Mouse (Mus musculus): ENCODE data around the gene Kcnj5.

Gene Kcnj5

DNA sequence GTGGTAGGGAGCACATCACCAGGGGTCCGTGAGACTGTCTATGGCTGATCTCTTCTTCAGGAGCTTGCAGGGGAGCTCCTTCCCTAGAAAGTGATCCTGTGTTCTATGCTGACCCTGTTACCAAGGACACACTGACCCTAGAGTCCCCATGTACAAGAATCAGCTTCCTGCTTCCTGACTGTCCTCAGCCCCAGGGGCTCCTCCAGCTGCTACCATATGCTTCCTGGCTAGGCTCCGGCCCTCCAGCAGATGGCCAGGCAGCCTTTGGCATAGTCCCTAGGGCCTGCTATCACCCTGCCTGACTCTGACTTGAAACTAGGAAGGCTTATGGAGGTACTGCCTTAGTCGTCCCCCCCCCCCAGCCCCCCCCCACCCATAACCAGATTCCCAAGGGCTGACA is 24.0 kb downstream of the Kcnj5 start:
- no peak for DNase-seq (ENCODE audit: low read depth, low spot score)

GRCm38 (mm10) chr9:32315999-32316398 is 28.2 kb downstream of the Kcnj5 start:
- DNase-seq (ENCODE audit: low read depth, low spot score): no peak

- no peak for DNase-seq (ENCODE audit: low read depth, low spot score)
These were observed 30.1 kb downstream of the Kcnj5 start for GRCm38 (mm10) chr9:32314071-32314470.

DNA sequence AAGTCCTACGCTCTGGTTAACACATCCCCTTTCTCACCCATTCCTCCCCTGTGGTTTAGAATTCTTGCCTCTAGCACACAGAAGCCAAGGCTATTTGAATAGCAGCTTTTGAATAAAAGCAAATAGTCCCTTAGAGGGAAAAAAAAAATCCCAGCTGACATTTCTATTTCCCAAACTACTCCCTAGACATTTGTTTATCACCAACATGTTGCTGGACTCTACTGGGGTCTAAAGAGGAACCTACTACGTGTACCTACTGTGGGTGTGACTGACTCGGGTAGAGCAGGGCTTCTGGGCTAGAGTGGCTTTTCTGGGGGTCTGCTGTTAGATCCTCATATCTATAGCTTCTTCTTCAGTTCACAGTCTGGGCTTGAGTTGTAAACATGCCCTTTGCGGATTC is 31.9 kb downstream of the Kcnj5 start:
- DNase-seq (ENCODE audit: low read depth, low spot score): no peak

DNA sequence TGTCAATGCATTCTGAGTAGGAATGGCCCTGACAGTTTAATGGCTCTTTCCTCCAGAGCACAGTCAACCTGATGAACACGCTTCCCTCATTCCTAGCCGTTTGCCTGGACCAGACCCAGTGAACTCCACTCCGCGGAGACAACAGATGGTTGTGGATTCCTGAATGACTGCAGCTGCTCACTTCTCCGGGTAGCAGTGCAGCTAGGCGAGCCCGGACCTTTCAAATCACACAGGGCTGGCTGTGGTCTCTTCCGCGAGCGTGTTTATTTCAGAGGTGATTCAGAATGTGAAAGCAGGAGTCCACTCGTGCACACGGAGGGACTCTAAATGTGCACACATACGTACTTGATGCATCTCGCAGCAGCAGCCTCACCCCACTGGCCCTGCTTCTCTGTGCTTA is 32.4 kb downstream of the Kcnj5 start:
- DNase-seq (ENCODE audit: low read depth, low spot score): no peak

GRCm38 (mm10) chr9:32302501-32303150 is 41.5 kb downstream of the Kcnj5 start:
- DNase-seq (ENCODE audit: low read depth, low spot score): no peak

GRCm38 (mm10) chr9:32295061-32295800 is 48.9 kb downstream of the Kcnj5 start:
- no peak for DNase-seq (ENCODE audit: low read depth, low spot score)

GRCm38 (mm10) chr9:32292686-32293085 is 51.5 kb downstream of the Kcnj5 start:
- DNase-seq (ENCODE audit: low read depth, low spot score): no peak

GRCm38 (mm10) chr9:32291618-32292017 is 52.5 kb downstream of the Kcnj5 start:
- no peak for DNase-seq (ENCODE audit: low read depth, low spot score)

DNA sequence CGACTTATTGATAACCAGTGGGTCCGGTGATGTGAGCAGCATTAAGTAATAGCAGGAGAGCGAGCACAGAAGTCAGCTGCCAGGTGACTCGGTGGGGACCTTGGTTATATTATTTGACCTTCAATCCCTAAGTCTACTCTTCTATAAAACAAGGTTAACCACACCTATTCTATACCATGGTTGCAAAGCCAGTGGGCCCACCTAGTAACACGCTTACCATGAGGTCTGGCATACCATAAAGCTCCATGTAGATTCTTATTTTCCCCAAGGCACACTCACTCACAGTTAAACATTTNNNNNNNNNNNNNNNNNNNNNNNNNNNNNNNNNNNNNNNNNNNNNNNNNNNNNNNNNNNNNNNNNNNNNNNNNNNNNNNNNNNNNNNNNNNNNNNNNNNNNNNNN is 60.6 kb downstream of the Kcnj5 start:
- DNase-seq (ENCODE audit: low read depth, low spot score): no peak

DNA sequence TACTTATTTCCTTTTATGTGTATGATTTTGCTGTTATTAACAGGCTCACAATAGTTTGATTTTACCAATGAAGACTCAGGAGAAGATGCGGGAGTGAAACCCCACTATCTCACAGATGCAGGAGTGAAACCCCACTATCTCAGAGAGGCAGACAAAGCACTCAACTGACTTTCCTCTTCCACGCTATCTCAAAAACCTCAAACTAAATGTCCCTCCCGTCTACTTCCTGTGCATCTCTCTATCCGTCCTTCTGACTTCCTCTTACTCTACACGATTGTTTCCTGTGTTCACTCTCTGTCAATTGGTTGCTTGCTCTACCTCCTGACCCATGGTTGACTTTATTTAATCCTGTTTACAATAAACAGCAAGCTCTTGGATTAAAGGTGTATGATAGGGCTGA is 63.7 kb downstream of the Kcnj5 start:
- peak; percentile 2 for DNase-seq (ENCODE audit: low read depth, low spot score)

- no peak for DNase-seq (ENCODE audit: low read depth, low spot score)
These were observed 64.4 kb downstream of the Kcnj5 start for GRCm38 (mm10) chr9:32279789-32280188.

GRCm38 (mm10) chr9:32278052-32278451 is 66.1 kb downstream of the Kcnj5 start:
- no peak for DNase-seq (ENCODE audit: low read depth, low spot score)

DNA sequence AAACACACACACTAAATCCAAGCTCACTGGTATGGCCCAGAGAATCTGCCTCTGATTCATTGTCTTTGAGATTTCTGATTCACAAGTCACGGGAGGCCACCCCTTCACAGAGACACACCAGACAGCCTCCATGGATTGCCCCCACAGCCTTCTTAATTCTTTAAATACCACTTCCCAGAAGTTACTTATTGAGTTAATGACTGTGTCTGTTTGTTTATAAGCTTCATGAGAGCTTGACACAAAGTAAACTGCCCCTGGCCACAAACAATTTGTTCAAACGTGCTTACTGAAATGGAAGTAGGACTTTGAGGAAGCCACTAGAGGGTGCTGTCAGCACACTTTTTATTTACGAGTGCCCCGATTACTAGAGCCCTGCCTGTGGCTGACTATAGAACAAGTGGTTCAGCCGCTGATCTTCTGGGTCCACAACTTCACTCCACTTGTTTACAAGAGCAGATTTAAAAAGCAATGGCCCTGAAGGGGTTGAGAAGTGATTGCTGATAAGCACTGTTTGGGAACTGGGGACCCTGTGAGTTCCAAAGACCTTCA is 72.2 kb downstream of the Kcnj5 start:
- DNase-seq (ENCODE audit: low read depth, low spot score): peak; percentile 75

All from CD4-positive, CD25-positive, alpha-beta regulatory T cell, adult 2 months (primary cell).